Mouse (Mus musculus): ENCODE results near the gene Hcrtr1.

GRCm38 (mm10) chr4:130108929-130109328 lies 30.2 kb downstream of the Hcrtr1 start:
- TF ChIP-seq ZC3H11A (IDR thresholded peaks at IDR 0.05; ENCODE audit: borderline replicate concordance, low read depth, low read length) (no peak), MAFK (IDR thresholded peaks at IDR 0.05; ENCODE audit: insufficient read depth, low read depth, low read length) (no peak)
